Mouse (Mus musculus) cerebellum, adult (tissue): ENCODE results near the gene Npy.

ENCODE experiments used
- ATAC-seq: cut with Nextera tagmentation; 2 replicates; pipeline ENCODE4 v1.9.2; 2017; ENCODE audit warnings: mild to moderate bottlenecking, moderate library complexity, mixed read lengths; ENCODE audit not compliant: insufficient number of reproducible peaks, low FRiP score, low TSS enrichment

Npy gene

DNA sequence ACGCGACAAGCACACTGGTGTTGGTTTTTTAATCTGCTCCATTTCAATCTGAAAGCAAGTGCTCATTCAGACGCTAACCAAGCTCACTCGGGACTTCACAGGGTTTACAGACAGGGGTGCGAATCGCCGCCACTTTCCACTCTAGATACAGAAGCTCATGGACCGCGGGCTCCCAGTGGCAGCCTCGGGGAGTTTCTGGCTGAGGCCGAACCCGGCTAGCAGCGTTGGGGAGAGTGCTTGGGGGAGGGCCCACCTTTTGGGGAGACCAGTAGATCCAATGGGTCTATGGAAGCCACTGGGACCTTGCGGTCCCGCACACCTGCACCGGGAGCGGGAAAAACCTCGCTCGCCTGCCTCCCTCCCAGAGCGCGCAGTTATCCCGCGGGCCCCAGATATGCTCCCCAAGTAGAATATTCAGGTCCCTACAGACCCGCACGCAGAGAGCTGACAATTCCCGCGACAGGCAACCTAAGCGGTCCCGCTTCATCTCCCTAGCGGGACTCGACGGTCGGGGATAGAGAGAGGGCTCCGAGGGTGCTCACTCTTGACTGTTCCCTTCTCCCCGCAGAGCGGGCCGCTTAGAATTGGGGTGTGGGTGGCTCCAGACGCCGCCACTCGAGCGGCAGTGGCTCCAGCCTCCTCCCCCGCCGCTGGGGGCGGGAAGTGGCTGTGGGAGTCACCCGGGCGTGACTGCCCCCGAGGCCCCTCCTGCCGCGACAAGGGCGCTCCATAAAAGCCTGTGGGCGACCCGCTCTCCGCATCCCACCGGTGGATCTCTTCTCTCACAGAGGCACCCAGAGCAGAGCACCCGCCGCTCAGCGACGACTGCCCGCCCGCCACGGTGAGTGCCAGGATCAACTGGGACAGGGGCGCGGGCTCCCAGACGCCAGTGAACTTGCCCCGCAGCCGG, at the start of gene Npy:
Gene Npy, plus strand, starts transcription at position 750 of the 910 bp plus-strand sequence.
- ATAC-seq, result peak; percentile 47; the same call in 1 of the 2 replicates

DNA sequence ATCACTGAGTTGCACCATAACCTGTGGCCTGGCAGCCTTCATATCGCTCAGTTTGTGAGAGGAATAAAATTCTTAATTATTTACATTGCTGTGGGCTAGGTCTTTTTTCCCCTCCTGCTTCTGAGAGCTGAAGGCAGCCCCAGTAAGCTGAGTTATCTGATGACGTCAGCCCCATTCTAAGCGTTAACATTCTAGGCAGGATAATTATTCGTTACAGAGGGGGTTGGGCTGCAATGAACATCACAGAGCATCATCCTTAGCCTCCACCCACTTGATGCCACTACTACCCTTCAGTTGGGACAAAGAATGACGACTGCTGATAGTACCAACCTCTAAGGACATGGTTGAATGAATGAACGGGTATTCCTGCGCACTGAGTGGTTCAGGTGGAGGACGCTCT, 47.5 kb upstream of the Npy start:
- ATAC-seq, result no peak

DNA sequence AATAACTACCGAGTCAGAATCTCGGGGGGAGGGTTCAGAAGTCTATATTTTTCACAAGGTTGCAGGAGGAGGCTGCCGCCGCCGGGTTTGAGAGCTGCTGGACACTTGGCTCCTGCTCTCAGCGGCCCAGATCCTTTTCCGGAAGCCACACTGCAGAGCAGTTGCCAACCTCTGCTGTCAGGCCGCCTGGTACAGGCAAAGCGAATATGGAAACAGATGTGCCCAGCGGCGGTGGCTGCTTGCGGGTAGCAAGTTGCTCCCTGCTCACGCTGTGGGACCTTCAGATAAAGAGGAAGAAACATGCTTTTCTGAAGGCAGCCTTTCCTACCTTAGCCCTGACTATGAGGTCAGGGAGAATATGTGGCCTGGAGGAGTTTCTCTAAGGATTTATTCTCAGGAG, 44.4 kb upstream of the Npy start:
- ATAC-seq, result no peak

DNA sequence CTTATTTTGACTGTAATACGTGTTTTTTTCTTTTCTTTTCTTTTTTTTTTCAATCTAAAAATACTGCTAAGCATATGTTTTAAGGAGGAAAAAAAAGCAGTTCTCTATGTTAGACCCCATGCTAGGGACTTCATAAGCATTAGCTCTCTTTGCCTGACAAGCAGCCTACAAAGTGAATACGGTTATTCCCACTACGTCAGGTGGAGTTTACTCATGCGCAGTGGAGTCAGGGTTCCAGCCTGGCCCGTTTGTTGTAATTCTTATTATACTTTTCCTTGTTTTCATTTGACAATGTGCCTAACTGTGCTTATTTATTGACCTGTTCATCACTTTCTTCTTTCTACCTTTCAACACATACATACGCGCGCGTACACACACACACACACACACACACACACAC, 43.8 kb upstream of the Npy start:
- no peak for ATAC-seq

DNA sequence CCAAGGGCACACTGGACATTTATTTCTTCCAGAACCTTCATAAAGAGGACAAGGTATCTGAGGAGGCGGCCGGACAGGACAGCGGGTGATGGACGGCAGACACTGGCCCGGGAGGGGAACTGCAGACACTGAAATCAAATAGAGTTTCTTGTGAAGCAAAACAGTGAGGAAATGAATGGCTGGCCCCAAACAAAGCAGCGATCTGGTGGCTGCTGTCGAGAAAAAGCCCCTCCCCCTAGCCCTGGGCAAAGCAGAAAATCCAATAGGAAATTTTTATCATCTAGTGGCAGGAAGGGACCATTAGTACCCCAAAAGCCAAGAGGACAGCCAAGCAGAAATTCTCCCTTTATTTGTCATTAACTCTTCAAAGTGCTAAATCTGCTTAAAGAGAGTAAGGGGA, 42.9 kb upstream of the Npy start:
- no peak for ATAC-seq

DNA sequence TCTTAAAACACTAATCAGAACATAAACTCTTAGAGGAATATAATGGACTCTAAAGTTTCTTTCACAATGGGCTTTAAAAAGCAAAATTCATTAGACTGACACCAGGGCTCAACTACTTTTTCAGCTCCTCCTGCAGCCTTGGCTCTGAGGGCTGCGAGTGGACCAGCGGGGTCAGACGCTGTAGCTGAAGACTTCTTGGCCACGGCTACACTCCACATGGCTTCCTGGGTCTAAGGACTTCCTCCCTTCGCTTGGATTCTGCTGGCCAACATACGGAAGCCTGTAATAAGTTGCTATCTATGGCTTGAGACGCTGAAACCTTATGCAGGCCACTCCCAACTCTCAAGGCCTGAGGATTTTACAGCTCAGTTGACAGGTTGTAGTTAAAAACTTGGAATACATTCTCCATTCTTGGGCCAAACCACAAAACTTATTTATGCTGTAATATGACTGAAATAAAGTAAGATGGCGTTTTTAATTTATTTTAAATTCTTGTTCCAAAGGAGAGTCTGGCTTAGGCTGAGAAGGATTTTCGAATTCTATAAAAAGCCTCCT, 41.6 kb upstream of the Npy start:
- no peak for ATAC-seq

DNA sequence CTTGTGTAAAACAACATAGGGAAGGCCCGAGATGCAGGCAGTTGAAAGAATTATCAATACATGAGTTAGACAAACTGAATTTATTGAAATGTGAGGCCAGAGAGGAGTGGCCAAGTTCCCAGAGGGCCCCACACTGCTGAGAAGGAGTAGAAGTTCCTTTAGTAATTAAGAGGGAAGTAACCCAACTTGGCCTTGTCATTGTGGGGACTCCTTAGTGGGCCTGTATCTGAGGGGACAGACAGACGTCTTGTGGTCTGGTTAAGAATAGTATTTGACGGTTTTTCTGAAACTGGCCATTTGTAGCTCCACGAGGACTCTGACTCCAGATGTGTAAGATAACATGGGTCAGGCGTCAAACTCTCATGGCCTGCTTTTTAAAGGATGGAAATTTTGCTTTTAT, 40.7 kb upstream of the Npy start:
- ATAC-seq, result no peak

DNA sequence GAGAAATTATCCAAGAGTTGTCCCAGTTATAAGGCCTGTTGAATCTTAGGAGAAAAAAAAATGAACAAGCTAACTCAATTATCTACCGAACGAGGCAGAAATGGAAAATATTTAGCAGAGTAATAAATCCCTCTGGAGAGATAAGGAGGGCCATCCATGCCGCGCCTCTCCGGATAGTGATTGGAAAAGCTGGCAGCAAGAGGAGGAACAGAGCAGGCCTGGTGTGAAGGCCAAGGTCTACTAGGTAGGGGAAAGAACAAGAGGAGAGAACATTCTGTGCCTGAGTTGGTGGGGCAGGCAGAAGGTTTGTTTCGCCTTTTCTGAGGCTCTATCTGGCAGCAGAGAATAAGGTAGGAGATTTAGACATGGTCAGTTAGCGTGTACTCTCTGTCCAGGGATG, 39.8 kb upstream of the Npy start:
- no peak for ATAC-seq

DNA sequence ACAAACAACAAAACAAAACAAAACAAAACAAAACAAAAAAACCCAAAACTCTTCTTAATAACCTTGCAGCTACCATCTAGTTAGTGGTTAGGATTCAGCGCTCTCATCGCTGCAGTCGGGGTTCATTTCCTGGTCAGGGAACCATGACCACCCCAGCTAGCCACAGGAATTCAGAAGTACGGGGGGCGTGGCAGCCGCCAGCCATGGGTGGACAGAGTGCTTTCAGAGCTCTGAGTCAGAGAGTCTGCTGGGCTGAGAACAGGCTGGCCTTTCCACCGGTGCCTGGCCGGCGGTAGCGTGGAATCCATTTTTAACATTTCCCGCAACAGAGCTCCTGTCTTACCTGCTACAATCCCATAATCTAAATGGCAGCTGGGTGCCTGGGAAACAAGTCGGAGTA, 30.0 kb upstream of the Npy start:
- no peak for ATAC-seq

DNA sequence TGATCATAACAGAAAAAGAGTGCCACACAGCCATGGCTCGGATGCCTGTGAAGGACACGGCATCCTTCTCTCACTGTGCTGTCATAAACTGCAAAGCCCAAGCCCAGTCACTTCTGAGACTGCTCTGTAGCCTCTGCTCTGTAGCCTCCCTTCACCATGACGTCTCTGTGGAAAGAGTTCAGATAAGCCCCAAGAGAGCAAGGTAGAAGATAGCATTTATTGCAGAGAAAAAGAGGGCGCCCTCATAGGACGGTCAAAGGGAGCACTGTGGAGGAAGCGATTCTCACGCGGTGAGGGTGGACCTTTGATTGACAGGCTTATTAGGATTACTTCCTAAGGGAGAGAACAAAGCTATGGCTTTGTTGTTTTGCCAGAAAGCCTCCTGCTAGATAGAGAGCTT, 18.4 kb upstream of the Npy start:
- no peak for ATAC-seq

DNA sequence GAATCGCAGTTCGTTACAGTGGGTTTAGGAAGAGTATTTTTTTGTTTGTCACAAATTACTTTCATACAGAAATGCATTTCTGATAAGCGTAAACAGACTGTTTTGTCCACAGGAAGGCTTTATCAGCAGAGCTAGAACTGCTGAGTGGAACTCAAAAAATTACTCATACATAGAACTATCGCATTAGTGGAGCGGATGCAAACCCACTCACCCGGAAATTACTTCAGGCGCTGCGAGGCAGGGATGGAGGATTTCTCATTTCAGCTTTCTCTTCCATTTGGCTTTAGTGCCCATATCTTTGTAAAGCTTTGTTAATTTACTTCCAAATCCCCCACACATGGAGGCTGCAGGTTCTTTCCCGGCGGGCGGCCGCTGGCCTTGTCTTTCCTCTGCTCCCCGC, 14.4 kb upstream of the Npy start:
- no peak for ATAC-seq

DNA sequence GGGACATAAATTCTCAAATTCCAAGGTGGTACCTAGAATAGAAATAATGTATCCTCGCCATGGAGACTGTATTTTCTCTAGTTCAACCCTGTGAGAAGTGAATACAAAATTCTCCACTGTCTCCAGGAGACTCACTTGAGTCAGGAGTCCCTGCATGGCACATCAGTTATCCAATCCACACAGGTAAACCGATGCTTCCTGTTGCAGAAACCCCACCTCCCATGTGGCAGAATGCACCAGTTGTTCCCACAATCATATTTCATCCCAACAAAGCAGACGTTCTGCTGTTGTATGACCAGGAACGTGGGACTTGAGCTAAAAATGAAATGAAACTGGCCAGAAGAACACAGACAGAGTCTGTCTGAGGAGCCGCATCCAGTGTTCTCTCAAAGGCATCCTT, 5.3 kb upstream of the Npy start:
- ATAC-seq, result no peak

DNA sequence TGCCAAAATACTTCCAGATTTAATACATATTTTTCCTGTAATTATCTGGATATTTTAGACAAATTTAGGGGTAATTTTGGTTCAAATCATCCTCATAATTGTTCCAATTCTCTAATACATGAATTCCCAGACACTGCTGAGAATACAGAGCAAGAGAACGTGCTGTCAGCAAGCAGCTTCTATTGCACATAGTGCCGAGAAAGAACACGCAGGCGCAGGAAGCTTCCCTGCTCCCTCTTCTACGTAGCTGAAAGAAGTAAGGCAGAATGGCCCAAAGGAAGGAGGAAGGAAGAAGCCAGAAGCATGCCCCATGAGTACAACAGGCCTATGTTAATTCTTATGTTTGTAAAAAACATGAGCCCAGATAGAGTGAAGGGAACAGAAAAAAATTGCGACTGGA, 4.9 kb upstream of the Npy start:
- no peak for ATAC-seq

DNA sequence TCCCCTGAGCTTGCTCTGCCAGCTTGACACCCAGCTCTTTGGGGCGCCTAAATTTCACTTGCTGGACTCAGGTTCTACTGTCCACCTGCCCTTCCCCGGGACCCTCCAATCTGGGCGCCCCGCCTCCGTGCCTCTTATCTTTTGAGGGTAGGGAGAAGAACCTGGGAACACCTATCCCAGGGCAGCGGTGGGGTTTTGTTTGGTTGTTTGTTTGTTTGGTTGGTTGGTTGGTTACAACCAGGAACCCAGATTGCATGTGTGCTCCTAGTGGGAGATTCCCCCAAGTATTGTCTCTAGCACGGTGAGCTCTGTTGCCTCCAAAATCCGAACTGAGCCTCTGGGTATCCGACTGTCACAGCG, 341 bp downstream of the Npy start:
- no peak for ATAC-seq

DNA sequence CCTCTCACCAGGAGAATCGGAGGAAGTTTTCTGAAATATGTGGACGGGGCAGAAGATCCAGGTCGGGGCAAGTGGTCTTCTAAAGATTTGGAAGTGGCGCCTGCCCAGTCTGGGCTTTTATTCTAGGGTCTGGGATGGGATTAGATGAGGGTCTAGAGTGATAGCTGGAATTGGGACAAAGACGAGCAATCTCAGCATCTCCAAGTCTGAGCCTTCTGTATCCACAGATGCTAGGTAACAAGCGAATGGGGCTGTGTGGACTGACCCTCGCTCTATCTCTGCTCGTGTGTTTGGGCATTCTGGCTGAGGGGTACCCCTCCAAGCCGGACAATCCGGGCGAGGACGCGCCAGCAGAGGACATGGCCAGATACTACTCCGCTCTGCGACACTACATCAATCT, 861 bp downstream of the Npy start:
- ATAC-seq, result no peak

DNA sequence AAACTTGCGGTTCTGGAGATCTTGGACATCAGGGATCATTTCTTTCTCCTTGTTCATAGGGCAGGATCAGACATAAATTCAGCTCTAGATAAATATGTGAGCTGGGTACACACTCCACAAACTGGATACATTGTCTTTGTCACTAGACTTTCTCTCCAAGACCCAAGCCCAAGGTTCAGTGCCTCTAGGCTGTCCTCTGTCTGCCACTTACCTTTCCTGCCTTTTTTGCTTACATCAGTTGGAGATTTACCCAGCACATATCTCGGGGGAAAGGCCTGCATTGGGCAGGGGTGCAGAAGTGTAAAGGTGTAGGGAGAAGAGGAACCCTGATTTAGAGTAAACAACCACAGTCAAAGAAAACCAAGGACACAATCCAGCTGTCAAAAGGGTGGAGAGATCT, 1.3 kb downstream of the Npy start:
- no peak for ATAC-seq

DNA sequence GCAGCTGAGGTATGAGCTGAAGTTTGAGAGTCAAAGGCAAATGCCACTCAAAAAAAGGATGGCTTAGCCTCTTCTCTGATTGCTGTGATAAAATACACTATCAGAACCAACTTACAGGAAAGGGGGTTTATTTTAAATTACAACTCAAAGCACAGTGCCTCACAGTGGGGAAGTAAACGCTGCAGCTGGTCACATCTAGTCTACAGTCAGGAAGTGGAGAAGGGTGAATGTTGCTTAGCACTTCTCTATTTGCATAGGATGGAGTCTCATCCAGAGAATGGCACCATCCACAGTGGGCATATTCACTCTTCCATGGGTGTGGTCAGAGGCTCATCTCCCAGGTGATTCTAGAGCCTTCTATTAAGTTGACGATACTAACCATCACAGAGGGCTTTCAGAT, 9.1 kb downstream of the Npy start:
- ATAC-seq, result no peak

DNA sequence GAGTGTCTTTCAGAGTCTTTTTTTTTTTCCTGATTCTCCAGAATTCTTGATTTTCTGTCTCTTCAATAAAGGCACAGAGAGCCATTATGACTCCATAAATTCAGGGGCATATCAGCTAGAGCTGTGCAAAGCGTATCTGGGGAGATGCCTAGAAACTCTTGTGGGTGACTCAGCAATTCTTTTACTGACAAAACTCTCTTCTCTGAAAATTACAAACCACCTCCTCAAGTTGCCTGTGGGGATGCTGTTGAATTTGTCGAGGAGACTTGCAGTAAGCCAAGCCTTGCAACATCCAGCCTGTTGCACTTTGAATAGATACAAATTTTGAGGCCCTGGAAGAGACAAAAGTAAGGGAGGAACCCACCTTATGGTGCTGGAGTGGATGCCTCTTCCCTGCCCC, 34.3 kb downstream of the Npy start:
- ATAC-seq, result no peak

DNA sequence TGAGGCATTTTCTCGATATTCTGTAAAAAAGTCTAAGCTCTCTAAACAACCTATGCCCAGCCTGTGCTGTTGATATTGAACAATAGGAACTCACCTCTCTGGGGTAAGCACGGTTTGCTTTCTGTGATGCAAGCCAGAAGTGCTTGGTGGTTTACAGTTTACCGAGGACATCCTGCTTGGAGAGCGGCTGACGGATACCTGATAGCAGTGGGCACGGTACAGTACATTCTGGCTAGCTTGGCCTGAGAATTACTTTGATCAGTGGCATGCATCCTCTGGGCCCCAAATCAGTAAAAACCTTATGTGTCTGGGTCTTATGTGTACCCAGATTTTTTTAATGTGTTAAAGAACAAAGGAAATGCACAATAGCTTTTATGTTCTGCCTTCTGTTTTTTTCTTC, 45.1 kb downstream of the Npy start:
- no peak for ATAC-seq

DNA sequence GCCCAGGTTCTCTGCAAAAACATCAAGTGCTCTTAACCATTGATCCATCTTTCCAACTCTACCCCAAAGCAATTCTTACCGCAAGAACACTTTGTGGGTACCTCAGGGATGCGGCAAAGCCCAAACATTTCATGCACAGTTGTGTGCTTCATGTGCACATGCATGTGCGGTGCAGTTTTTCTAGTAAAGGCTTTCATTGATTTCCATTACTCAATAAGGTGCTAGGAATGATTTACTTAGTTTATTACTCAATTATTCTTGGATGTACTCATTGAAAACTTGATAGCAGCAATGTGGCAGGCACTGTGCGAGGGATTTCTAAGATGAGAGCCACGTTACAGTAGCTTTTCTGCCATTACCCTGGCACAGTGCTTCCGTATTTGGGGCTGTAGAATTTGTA, 48.6 kb downstream of the Npy start:
- no peak for ATAC-seq

DNA sequence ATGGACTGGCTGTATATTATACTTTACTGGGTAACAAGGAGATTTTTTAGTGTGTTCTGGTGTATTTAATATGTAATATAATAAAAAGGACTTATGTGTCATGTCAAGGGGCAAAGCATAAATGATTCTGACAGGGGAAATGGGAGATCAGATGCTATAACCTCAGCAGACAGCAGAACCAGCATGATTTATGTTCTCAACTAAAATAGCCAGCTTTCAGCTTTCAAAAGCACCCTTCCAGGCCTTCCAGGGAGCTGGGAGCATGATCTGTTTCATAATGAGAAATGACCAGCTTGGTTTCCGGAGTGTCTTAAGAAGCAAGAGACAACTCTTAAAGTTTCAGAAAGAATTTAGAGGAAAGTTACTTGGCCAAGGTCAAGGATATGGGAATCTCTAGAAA, 51.0 kb downstream of the Npy start:
- no peak for ATAC-seq

DNA sequence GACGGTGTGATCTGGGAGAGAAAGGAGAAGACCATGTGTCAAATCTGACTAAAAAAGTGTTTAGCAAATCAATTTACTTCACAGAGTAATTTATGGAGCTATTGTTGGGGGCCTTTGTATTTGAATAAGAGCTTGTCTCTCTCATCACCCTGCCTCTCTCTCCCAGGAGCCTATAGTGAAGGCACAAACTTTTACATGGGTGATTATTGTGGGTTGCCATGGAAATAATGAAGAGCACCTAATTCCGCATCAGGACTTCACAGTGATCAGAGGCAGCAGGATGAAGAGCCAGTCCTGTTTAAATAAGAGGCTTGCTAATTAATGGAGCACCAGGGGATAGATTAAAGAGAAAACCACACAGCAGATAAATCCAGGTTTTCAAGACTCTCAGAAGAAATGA, 52.6 kb downstream of the Npy start:
- ATAC-seq, result no peak
